Mouse (Mus musculus) heart, postnatal 4 days (tissue): ENCODE measurements around the gene Cep57l1. TPM values are rescaled to one million over a fixed set of nuclear protein-coding genes. Genes with fewer than 3 reads are reported as not detected.

ENCODE experiments used
- DNase-seq: peaks from one replicate; pipeline ENCODE4 v3.0.0; 2021
- microRNA-seq, 2 experiments: library from miRNA; unstranded; fragments of <30 nt; microRNA quantifications; one replicate each; pipeline ENCODE4 v1.2.0; 2021 to 2022
- total RNA-seq, 2 experiments: library from RNA; stranded (reverse); gene quantifications; 2 replicates each; pipeline ENCODE4 v1.2.3; 2021

The Cep57l1 gene
- total RNA-seq, 2 experiments from 2014 or later: 8.7 to 10.1 TPM

DNA sequence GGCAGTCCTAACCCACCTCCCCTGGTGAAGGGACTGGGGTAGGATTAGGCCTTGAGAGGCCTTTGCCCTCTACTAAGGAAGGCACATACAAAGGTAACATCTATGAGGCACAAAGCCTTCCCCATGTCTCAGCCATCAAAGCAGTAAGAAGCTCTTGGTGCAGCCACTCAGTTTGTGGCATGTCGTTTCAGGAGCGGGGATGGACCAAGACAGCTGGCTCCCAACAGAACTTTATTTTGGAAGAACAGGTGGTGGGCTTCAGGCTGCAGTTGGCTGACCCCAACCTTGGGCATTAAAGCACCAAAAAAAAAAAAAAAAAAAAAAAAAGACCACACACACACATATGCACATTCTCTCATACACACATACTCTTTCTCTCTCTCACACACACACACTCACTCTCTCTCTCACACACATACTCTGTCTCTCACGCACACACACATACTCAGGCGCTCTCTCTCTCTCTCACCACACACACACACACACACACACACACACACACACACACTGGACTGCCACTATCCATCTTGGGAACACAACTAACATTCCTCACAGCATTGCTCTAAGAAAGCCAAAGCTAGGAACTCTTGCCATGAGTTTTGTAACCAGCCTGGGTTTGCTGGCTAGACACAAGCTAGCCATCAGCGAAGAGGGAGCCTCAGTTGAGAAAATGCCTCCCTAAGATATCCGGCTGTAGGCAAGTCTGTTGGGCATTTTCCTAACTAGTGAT lies 133.7 kb downstream of the Cep57l1 start:
- no peak for DNase-seq

DNA sequence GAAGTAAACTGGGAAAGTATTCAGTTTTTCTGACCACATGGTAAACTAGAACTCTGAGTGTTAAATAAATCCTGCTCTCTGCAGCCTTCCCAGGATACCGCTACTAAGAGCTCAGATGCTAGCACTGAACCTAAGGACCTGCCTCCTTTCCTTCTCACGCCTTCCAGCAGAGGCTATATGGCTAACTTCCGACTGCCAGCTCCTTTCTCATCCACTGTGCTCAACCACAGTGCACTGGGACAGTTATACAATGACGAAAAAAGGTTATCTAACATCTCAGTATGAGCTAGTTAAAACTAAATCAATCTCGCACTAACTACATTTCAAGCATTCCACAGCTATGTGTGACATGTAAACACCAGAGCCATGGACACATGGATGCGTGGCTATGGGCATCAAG lies 134.4 kb downstream of the Cep57l1 start:
- no peak for DNase-seq

DNA sequence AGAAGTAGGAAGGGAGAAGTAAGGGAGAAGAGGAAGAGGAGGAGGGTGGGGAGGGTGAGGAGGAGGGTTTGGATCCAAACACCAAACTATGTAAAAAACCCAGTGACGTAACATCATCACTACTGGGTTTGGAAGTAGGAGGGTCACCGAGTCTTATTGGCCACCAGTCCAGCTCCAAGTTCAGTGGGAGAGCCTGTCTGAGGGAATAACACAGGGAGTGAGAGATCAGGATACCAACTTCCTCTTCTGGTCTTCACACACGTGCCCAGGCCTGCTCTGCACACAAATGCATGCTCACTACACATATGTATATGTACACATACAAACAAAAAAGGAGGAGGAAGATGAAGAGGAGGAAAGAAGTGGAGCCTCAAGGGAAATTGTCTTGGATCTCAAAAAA lies 135.3 kb downstream of the Cep57l1 start:
- no peak for DNase-seq

GRCm38 (mm10) chr10:41670196-41670595 lies 139.5 kb downstream of the Cep57l1 start:
- no peak for DNase-seq

Small RNA genes within 50 kb of the gene (microRNA-seq; reads per million reads assigned to microRNA genes)
- 0 reads per million in 2 experiments for gene Mir3473b

Other genes starting within 250 kb of the Cep57l1 start
- gene Ccdc162, start 93.2 kb downstream of the Cep57l1 start, total RNA-seq: under 1 TPM; 0.10 to 0.18 TPM
- 10 to 100 TPM; 29.3 to 31.2 TPM for gene Sesn1, start 64 bp upstream of the Cep57l1 start, total RNA-seq
- gene Armc2, start 208.6 kb upstream of the Cep57l1 start, total RNA-seq: 1 to 10 TPM; 1.2 to 1.6 TPM